Mouse (Mus musculus) heart, adult 11 months (tissue): ENCODE data around the gene Olfr502.
"Not testable (repeated sequence)": the region's sequence is repeated elsewhere in the genome, so short reads cannot be mapped to it uniquely, and the experiment has no call there.

ENCODE experiments used
- DNase-seq: peaks from one replicate; pipeline ENCODE4 v3.0.0; 2022

The Olfr502 gene

DNA sequence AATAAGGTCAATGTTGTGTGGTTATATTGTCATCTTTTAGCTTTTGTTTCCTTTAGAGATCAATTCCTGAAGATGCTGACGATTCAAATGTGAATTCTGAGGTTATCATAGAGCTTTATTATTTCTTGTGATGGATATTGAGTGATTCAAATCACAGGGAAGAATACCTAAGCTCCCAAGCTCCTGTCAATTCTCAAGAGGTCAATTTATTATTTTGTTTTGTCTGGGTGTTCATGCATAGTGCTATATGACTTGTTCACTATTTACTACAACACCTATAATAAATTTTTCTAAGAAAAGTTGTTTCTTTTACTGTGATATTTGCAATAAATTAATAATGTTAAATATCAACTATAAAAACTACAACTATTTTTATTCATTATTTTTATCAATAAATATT lies at the start of gene Olfr502:
Olfr502 (minus strand) TSS at position 101 of the 400 bp plus-strand sequence.
- no peak for DNase-seq

DNA sequence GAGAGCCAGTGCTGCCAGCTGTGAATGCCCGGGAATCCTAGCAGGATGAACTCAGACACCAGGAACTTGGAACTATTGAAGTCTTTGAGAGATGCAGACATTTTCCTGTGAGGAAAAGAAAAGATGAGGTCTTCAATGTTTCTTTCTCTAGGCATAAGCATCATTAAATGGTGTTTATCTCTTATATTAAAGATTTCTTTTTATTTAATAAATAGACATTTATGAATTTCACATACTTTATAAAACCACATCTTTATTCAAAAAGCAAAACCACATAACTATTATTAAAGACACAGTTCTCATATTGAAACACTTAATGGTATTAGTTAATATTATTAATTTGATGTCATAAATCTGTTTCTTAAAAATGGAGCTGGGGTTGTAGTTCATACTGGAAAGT lies 40.8 kb upstream of the Olfr502 start, which contains the start of gene Olfr504:
Olfr504 (minus strand) TSS at position 101 of the 400 bp plus-strand sequence.
- no peak for DNase-seq

DNA sequence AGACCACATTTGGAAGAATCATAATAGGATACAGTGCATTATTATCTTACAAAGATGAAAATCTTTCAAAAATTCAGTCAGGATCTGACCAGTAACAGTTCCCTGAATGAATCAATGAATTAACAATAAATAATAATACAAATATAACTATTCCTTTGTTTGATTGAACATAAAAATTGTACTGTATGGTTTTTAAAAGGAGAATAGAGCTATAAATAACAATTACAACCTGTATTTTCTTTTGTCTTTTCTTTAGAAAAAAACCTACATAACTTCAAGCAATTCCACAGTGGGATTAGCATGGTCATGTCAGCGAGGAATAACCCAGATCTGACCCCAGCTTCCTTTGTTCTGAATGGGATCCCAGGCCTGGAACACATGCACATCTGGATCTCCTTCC lies 19.4 kb upstream of the Olfr502 start, which contains the start of gene Olfr503:
Olfr503 (plus strand) TSS at position 301 of the 400 bp plus-strand sequence.
- not testable (repeated sequence) for DNase-seq

DNA sequence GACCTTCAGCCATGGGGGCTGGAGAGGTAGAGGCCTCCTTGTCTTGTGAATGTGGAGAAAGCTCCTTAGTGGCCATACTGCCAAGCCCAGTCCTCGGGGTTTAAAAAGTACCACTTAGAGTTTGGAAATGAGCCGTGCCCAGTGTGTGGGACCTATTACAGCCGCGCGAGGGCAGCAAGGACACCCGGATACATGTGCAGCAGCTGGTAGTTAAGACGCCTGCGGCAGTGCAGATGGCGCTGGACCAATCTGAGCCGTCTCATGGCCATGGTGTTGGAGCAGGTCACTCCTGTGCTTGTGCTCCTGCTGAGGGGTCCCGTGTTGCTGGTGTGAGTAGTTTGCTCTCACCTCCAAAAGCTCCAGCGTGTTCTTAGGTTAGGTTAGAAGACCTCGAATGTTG lies 17.6 kb upstream of the Olfr502 start:
- DNase-seq = no peak
